32 mouse cellular contexts compared by ENCODE assay signal in genomic region chr10:14239670-14240069, GRCm38 (mm10).
"Had no signal": no experiment of that assay in that cellular context is flagged by ENCODE, and none has a peak within 500 bp of the region (broad histone marks: within the 10 kb centered on the region; RNA-seq: fewer than 3 reads in every experiment).

No protein-coding gene starts in this region.

- H3K9ac ChIP-seq: limb, embryonic 12.5 days; limb, embryonic 13.5 days; limb, embryonic 15.5 days; liver, embryonic 12.5 days; liver, embryonic 13.5 days; liver, embryonic 14.5 days; liver, embryonic 15.5 days; liver, postnatal 0 days; lung, embryonic 14.5 days; lung, embryonic 15.5 days; midbrain, embryonic 12.5 days; midbrain, embryonic 13.5 days; midbrain, embryonic 15.5 days; neural tube, embryonic 12.5 days had no signal

- H3K9me3 ChIP-seq: limb, embryonic 10.5 days; limb, embryonic 12.5 days; limb, embryonic 13.5 days; limb, embryonic 15.5 days; liver, embryonic 12.5 days; liver, embryonic 13.5 days; liver, embryonic 15.5 days; lung, embryonic 15.5 days; megakaryocyte, embryonic 14.5 days; midbrain, embryonic 10.5 days; midbrain, embryonic 12.5 days; midbrain, embryonic 13.5 days; midbrain, embryonic 15.5 days; neural tube, embryonic 12.5 days had no signal

- H3K4me1 ChIP-seq: limb, embryonic 10.5 days; limb, embryonic 12.5 days; limb, embryonic 13.5 days; limb, embryonic 15.5 days; liver, embryonic 12.5 days; liver, embryonic 13.5 days; liver, embryonic 15.5 days; lung, embryonic 15.5 days; megakaryocyte, embryonic 14.5 days; midbrain, embryonic 10.5 days; midbrain, embryonic 12.5 days; midbrain, embryonic 13.5 days; midbrain, embryonic 15.5 days; neural tube, embryonic 12.5 days had no signal

- H3K4me2 ChIP-seq: limb, embryonic 12.5 days; limb, embryonic 13.5 days; limb, embryonic 15.5 days; liver, embryonic 11.5 days; liver, embryonic 12.5 days; liver, embryonic 13.5 days; liver, embryonic 15.5 days; lung, embryonic 14.5 days; lung, embryonic 15.5 days; midbrain, embryonic 11.5 days; midbrain, embryonic 12.5 days; midbrain, embryonic 13.5 days; midbrain, embryonic 15.5 days; neural tube, embryonic 12.5 days had no signal

- DNase-seq: left cerebral cortex, postnatal 4 days; liver; liver, embryonic 13.5 days; liver, postnatal 0 days; lung, adult 18-20 months; lung, adult 2 months; lung, embryonic 14.5 days; lung, postnatal 10 days; lung, postnatal 14 days; lung, postnatal 36 days; lung, postnatal 4 days; midbrain, embryonic 14.5 days had no signal

- H3K27me3 ChIP-seq: limb, embryonic 12.5 days; limb, embryonic 13.5 days; limb, embryonic 15.5 days; liver, embryonic 12.5 days; liver, embryonic 13.5 days; liver, embryonic 15.5 days; lung, embryonic 15.5 days; megakaryocyte, embryonic 14.5 days; midbrain, embryonic 12.5 days; midbrain, embryonic 13.5 days; midbrain, embryonic 15.5 days; neural tube, embryonic 12.5 days had no signal

- H3K27ac ChIP-seq: limb, embryonic 10.5 days; limb, embryonic 12.5 days; limb, embryonic 13.5 days; limb, embryonic 15.5 days; liver, embryonic 12.5 days; liver, embryonic 13.5 days; liver, embryonic 14.5 days; liver, embryonic 15.5 days; lung, embryonic 15.5 days; macrophage; midbrain, embryonic 10.5 days; midbrain, embryonic 12.5 days; midbrain, embryonic 13.5 days; midbrain, embryonic 15.5 days; neural tube, embryonic 12.5 days had no signal

- H3K36me3 ChIP-seq: limb, embryonic 10.5 days; limb, embryonic 12.5 days; limb, embryonic 13.5 days; limb, embryonic 15.5 days; liver, embryonic 12.5 days; liver, embryonic 13.5 days; liver, embryonic 15.5 days; lung, embryonic 15.5 days; midbrain, embryonic 10.5 days; midbrain, embryonic 12.5 days; midbrain, embryonic 13.5 days; midbrain, embryonic 15.5 days; neural tube, embryonic 12.5 days had no signal

- ATAC-seq: liver, embryonic 12.5 days; liver, postnatal 0 days; lung, postnatal 0 days; midbrain, embryonic 13.5 days; midbrain, embryonic 15.5 days; midbrain, embryonic 16.5 days had no signal

- H3K4me3 ChIP-seq: limb, embryonic 10.5 days; limb, embryonic 12.5 days; limb, embryonic 13.5 days; limb, embryonic 15.5 days; liver, embryonic 12.5 days; liver, embryonic 13.5 days; liver, embryonic 15.5 days; lung, embryonic 15.5 days; megakaryocyte, embryonic 14.5 days; midbrain, embryonic 10.5 days; midbrain, embryonic 12.5 days; midbrain, embryonic 13.5 days; midbrain, embryonic 15.5 days; myocyte; neural tube, embryonic 12.5 days had no signal
